Mouse (Mus musculus) heart, adult 11 months (tissue): ENCODE data around the gene Parva.

Experiments used
- DNase-seq: peaks from one replicate; pipeline ENCODE4 v3.0.0; 2022

Parva gene

DNA sequence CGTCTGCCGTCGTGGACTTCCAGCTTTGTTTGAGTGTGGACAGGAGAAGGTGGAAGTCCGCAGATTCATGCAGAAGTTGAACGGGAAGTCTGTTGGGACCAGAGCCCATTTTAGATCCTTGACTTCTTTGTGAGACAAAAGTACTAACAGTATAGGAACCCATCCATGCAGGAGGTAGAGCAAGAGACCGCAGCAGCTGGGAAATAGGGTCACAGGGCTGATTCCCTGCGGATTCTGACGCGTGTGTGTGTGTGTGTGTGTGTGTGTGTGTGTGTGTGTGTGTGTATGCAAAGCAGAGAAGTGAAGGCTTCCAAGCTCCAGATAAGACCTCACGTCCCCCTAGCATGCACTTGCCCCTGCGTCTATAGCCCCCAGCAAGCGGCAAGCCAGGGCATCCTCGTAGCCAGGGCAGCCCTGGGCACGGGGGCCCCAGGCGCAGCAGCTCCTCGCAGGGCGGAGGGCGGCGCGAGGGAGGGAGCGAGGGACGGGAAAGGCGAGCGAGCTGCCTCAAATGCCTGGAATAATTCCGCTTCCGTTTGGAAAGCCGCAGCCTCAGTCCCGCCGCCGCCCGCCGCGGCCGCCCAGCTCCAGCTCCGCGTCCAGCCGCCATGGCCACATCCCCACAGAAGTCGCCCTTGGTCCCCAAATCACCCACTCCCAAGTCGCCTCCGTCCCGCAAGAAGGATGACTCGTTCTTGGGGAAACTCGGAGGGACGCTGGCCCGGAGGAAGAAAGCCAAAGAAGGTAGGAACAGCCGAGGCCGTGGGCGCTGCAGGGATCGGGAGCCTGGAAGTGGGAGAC is at the start of gene Parva:
Gene Parva, plus strand, starts transcription at position 149 of the 801 bp plus-strand sequence.
- peak; percentile 97 for DNase-seq

DNA sequence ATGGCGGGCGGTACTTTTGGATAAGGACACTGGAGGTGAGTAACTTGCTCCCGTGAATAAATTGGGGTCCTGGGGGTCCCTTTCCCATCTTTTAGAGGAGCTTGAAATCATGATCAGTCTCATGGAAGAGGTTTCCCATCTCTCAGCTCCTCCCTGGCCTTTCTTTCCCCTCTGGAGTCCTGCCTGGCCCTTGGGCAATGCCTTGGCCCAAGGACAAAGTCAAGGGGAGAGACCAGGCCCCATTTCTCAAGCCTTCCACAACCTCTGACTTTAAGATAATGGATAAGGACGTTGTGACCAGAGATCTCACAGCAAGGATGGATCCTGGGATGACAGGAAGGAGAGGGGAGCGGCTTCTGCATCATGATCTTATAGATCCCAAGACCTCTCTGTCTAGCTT is 49.2 kb upstream of the Parva start:
- DNase-seq: no peak

DNA sequence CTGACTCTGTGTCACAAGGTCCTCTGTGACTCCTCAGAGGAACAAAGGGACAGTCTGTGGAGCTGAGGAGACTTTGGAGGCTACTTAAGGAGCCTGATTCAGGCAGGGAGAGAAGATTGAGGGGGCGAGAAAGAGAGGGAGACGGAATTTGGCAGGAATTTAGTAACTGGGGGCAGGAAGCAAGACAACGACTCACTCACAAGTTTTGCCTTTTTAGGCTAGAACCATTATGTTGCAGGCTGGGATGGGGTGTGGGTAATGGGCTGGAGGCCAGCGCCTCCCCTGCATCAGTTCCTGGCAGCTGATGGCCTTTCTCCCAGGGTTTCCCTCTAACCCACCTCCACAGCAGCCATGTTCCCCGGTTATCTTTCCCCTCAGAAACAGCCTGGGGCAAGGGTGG is 48.8 kb upstream of the Parva start:
- peak; percentile 84 for DNase-seq

DNA sequence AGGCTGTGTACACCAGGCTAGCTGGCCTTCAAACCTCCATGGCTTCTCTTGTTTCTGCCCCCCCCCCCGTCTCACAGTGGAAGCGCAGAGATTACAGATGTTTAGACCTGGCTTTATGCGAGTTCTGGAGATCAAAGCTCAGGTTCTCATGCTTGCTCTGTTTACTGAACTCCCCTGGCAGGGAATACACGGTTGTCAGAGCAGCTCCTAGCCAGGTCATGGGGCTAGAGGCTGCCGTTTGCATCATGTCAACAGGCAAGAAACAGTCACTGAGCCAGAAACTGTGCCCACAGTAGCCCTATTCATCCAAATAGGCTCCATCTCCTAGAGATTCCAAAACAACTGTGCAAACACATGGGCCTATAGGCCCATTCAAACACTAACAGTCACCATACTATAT is 40.8 kb upstream of the Parva start:
- DNase-seq: no peak

DNA sequence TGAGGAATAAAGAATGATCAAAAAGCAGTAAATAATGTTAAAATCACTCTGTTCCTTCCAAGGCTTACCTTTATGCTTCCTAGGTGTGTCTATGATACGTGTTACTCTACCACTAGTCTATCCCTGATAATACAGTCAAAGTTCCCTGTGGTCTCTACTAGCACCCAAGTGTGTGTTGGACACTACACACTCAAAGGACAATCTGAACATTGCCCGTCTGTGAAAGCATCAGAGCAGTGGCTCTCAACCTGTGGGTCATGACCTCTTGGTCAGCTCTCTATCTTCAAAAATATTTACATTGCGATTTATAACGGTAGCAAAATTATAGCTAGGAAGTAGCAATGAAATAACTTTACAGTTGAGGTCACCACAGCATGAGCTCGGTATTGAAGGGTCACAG is 39.4 kb upstream of the Parva start:
- no peak for DNase-seq

DNA sequence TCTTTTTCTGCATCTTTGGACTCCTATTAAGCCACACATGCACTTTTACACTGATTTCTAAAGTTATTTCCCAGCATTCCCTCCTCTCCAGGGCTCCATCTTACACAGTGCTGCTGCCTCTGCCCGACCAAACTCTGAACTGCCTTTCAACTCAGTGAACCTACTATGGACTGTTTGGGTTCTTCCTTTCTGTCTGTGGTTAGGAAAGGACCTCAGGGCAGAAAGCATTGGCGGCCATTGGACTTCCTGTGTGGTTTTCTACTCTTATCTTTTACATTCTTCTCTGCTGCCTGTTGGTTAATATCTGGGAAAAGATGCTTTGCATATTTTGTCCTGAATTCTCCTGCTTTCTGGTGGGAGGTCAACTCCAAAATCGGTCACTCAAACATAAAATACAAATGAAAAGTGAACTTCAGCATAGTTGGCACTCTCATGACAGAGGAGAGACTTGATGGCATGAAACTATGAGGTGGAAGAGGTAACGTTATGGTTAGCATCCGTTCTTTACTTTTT is 38.9 kb upstream of the Parva start:
- no peak for DNase-seq

- no peak for DNase-seq
Measured at GRCm38 (mm10) chr7:112389611-112390251, 37.6 kb upstream of the Parva start.

DNA sequence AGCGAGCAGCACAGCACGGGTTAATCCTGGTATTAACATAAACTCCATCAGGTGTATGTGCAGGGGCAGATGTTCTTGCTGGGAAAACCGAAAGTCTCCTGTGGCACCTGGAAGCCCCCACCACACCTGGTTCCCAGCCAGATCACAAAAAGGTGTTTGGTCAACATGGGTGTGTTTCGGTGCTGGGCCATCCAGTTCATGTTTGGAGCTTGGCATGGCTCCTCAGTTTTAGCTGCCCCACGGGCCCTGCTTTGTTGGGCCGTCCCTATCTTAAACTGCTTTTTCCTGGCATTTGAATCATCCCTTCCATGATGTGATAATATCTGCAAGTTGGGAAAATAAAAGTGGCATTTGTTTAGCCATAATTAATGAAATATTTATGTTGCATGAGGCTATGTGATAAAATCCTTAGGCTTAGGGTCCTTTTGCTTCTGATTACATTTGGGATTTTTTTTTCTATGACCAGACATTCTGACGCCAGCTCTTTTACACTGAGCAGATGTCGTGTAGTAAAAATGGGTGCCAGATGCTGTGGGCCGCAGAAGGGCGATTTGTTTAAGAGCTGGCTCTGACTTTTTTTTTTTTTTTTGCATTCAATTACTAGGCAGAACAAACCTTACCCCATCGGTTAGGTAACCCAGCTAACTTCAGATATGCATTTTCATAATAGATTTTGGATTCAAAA is 36.9 kb upstream of the Parva start:
- DNase-seq: no peak

DNA sequence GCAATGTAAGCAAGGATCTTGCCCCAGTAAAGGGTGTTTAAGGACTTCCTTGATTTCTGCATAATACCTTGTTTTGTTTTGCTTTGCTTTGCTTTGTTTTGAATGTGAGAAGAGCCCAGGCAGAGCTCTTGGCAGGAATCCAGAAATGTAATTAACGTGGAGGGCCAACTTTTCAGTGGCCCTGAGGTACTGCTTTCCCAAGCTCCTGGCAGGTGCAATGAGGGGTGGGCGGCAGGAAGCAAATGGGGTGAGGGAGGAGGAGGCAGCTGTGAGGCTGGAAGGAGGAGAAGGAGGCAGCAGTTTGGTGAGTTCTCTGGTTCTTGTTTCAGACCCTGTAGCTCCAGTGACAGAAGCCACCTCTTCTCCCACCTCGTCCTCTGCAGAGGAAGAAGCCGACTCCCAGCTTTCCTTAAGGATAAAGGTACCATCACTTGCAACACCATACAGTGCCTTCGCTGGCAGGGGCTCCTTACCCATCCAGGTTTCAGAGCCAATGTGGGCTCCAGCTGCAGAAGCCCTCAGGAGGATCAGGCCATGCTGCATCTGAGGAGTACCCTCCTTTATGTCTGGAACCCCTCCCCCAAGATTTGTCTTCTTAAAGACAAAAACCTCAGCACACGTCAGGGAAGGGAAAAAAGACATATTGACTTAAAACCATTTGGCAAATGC is 36.2 kb upstream of the Parva start:
- DNase-seq: no peak

DNA sequence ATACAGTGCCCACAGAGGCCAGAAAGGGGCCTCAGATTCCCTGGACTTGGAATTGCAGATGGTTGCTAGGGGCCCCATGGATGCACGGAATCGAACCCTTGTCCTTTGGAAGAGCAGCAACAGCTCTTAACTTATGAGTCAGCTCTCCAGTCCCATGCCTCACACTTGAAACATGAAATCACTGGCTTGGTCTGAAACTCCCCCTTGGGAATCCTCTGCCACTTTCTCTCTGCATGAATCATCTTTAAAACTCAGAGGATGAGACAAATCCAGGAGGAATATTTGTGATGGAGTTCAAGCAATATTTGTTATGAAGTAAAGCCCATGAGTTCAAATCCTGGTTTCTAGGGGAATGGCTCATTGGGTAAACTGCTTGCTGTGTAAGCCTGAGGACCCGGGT is 29.5 kb upstream of the Parva start:
- no peak for DNase-seq

GRCm38 (mm10) chr7:112399425-112400170 is 27.7 kb upstream of the Parva start:
- no peak for DNase-seq

DNA sequence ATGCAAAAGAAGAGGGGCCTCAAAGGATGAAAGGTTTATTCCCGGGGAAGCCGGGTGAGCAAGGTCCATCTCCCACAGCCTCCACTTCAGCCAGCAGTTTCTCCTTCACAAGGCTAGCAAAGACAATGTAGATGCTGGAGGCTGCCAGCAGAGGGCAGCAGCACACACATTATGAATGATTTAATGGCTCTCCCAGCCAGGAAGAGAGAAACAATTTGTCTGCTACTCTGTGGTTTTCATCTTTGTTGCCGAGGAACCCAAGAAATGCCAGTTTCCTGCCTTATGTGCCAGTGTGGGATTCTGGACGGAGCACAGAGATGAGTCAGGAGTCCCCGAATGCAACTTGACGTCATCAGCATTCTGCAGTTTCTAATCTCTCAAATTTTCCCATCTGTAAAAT is 27.1 kb upstream of the Parva start:
- DNase-seq: peak; percentile 93

DNA sequence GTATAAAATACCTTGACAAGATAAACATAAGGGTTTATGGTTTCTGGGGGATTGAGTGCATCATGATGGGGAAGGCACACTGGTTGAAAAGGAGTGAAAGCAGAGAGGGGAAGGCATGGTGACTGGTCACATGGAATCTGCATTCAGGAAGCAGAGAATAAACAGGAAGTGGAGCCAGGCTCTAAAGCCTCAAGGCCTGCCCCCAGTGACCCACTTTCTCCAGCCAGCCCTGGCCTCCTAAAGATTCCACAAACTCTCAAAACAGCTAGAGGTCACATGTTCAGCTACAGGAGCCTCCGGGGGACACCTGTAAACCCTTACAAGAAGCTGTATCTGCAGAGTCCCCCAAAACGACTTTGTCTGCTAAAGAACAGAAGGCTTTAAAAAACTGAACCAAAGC is 22.2 kb upstream of the Parva start:
- DNase-seq: peak; percentile 88

DNA sequence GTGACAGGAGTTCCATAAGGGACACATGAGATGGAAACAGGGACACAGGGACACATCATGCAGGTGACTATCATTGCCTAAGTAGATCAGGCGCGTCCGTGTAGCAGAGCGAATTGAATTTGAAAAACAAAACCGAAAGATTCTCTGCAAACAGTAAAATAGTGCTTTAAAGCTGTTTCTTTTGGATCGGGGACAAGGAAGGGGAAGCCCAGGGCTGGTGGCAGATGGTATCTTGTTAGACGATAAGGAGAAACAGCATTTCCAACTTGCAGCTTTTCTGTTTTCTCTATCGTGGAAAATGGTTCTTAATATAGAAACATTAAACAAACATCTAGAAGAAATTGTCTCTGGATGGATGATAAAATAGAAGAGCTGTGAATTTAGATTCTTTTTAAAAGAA is 21.7 kb upstream of the Parva start:
- peak; percentile 79 for DNase-seq

DNA sequence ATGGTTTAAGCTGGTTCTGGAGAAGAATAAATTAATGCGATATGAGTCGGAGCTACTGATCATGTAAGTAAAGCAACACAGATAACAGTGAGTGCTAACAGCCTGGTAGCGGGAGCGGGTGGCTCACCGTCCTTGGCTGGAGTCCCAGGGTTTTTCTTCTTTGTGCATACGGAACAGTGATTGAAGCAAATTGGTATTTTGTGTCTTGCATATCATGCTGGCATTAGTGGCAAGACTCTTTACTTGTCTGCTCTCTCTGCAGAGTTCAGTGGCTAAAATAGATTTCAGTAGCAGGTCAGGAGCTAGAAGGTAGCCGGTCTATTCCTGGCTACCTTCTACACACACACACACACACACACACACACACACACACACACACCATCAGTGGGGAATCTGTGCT is 19.7 kb upstream of the Parva start:
- peak; percentile 84 for DNase-seq

DNA sequence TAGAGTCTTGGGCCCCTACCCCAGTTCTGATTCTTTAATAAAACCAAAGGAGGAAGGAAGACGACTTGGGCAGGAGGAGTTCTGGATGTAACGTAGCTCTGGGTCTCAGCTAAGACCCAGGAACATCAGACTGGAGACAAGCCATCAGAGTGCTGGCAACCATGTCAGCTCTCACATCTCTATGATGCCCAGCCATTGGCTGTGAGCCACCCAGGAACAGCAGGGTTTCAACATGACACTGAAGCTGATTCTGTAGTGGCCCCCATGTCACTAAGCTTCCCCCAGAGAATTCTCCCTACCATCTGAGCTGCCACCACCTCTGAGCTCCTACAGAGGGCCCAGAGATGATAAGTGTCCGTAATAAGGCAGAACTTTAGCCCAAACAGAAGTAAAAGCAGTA is 17.3 kb upstream of the Parva start:
- peak; percentile 72 for DNase-seq

GRCm38 (mm10) chr7:112413286-112413685 is 14.0 kb upstream of the Parva start:
- DNase-seq: no peak

DNA sequence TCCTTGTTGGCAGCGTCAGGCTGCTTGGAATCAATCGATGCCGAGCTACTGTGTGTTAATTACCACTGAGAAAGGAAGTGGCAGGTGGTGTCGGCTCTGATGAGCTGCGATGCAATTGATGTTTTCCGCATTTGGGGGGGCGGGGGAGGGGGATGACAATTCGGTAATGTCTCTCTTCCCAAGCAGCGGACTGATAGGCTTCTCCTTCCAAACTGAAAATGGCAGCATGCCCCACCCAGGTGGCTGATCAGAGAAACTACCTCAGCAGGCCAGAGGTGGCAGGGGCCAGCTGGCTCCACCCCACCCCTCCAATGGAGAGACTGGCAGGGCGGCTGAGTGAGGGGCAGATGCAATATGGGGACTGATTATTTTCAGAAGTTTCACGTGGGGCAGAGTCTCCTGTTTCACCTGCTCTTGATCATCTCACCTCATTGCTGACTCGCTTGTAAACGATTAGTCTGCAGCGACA is 11.2 kb upstream of the Parva start:
- DNase-seq: peak; percentile 87

DNA sequence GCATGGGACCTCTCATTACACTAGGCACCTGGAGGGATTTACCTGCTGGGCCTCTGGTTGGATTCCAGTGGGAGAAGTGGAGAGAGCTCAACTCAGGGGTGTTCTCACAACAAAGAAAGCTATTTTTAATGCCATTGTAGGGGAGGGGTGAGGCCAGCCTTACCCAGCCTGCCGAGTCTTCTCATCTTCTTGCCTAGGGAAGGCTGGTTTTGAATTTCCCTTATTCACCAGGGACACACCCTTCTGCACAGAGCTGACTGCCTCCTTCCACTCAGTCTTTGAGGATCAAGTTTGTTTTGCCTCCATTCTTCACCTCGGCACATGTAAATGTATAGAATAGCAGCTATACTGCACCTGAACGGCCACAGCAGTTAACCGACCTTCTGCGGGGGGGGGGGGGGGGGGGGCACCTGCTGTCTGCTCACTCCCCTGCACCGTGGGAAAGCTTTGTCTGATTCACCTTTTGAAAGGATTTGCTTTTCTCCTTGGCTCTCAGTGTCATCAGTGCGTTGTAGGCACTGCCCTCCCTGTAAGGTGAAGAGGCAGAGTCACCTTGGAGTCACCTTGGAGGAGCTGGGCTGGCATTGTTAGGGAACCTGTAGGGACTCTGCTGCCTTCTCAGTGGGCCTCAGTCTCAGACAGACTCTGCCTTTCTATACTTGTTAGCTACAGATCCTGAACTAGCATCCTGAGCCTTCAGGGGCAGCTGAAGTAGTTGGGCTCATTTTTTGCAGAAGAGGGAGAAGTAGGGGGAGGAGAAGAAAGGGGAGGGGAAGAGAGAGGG is 10.4 kb upstream of the Parva start:
- no peak for DNase-seq

- peak; percentile 56 for DNase-seq
Measured at GRCm38 (mm10) chr7:112417598-112417997, 9.7 kb upstream of the Parva start.

DNA sequence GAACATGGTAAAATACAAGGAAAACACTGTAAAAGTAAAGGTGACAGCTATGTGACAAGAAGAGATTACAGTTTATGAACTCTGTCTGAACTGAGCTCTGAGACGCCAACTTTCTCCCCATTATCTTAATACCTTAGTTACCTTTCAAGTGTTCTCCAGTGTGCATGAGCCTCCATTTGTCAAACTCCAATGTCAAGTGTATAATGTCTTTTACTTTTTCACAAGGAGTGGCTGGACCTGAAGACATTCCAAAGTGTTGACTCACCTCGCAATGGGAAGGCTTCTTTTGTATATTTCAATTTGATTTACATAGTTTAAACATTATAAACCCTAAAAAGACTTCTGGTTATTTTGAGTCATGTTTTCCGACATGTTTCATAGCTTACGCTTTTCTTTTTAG is 3.9 kb upstream of the Parva start:
- no peak for DNase-seq

GRCm38 (mm10) chr7:112426811-112427210 is 494 bp upstream of the Parva start:
- peak; percentile 90 for DNase-seq
